Mouse (Mus musculus) intestine, embryonic 16.5 days (tissue): ENCODE data around the gene Tpk1. TPM values are rescaled to one million over a fixed set of nuclear protein-coding genes. Genes with fewer than 3 reads are reported as not detected.

Source experiments
- ATAC-seq: fragments of 200-750 bp; cut with Nextera tagmentation; 2 replicates; pipeline ENCODE4 v1.8.0; 2017; ENCODE audit warnings: moderate TSS enrichment, moderate library complexity
- H3K27ac ChIP-seq: fragments of 300-500 bp; sonication (generic); 2 replicates; pipeline ENCODE4 v1.5.1; 2014; ENCODE audit warnings: mild to moderate bottlenecking, low read length
- H3K27me3 ChIP-seq: fragments of 300-500 bp; sonication (generic); replicated peaks from 2 replicates; pipeline ENCODE4 v1.6.1; 2014; ENCODE audit warnings: low read length, control low read depth, mixed read lengths; ENCODE audit not compliant: control insufficient read depth, insufficient read depth
- H3K36me3 ChIP-seq: fragments of 300-500 bp; sonication (generic); 2 replicates; pipeline ENCODE4 v1.6.1; 2014; ENCODE audit warnings: low read length, control low read depth; ENCODE audit not compliant: control insufficient read depth, insufficient read depth
- H3K4me1 ChIP-seq: fragments of 300-500 bp; sonication (generic); 2 replicates; pipeline ENCODE4 v1.6.1; 2014; ENCODE audit warnings: low read length, control low read depth, mixed read lengths; ENCODE audit not compliant: control insufficient read depth, insufficient read depth
- H3K4me2 ChIP-seq: fragments of 300-500 bp; sonication (generic); 2 replicates; pipeline ENCODE4 v1.6.1; 2014; ENCODE audit warnings: low read depth, low read length, control low read depth
- H3K4me3 ChIP-seq: fragments of 300-500 bp; sonication (generic); 2 replicates; pipeline ENCODE4 v1.5.1; 2014; ENCODE audit warnings: mild to moderate bottlenecking, low read length
- H3K9ac ChIP-seq: fragments of 300-500 bp; sonication (generic); 2 replicates; pipeline ENCODE4 v1.6.1; 2014; ENCODE audit warnings: low read depth, low read length
- H3K9me3 ChIP-seq: fragments of 300-500 bp; sonication (generic); 2 replicates; pipeline ENCODE4 v1.6.1; 2016; ENCODE audit warnings: low read length, control low read depth; ENCODE audit not compliant: control insufficient read depth
- WGBS: fragments of 180-500 bp; shearing (Covaris S2); extraction: QIAGEN DNeasy Blood & Tissue Kit; methylation state at CpG from one replicate; pipeline ENCODE4 v1.1.7; 2014; 5-methylcytosine and 5-hydroxymethylcytosine counted together
- polyA plus RNA-seq: library from polyadenylated mRNA; unstranded; fragments of >200 nt; fragmentation: Nextera tagmentation; extraction: Ambion mirVana; gene quantifications from 2 replicates; pipeline ENCODE4 v1.2.1, GENCODE M21; 2015

Gene Tpk1
- polyA plus RNA-seq, 1 experiment from 2014 or later, result 25.7 TPM

- no peak overlapping the region for H3K4me3 ChIP-seq
- WGBS, result 91% methylated on average over 3 of the region's 3 CpGs
- H3K9ac ChIP-seq, result no peak overlapping the region
- no peak for ATAC-seq
- no peaks in the 10 kb centered on the region for H3K9me3 ChIP-seq
- no peaks in the 10 kb centered on the region; the same call in 1 of the 2 replicates for H3K4me1 ChIP-seq
- no peaks in the 10 kb centered on the region for H3K36me3 ChIP-seq
- H3K27ac ChIP-seq, result no peak overlapping the region
- H3K27me3 ChIP-seq, result no peaks in the 10 kb centered on the region
- H3K4me2 ChIP-seq, result no peak overlapping the region
Measured at GRCm38 (mm10) chr6:43363917-43364316, 302.2 kb downstream of the Tpk1 start.

- H3K27me3 ChIP-seq, result no peaks in the 10 kb centered on the region
- no peak overlapping the region for H3K9ac ChIP-seq
Measured at GRCm38 (mm10) chr6:43363291-43363820, 302.7 kb downstream of the Tpk1 start.

GRCm38 (mm10) chr6:43361248-43361647 lies 304.8 kb downstream of the Tpk1 start:
- H3K9ac ChIP-seq, result no peak overlapping the region
- no peaks in the 10 kb centered on the region for H3K9me3 ChIP-seq
- H3K4me1 ChIP-seq, result no peaks in the 10 kb centered on the region
- WGBS, result 52% methylated on average over 5 of the region's 5 CpGs
- no peak overlapping the region for H3K27ac ChIP-seq
- no peak overlapping the region for H3K4me2 ChIP-seq
- no peaks in the 10 kb centered on the region for H3K27me3 ChIP-seq
- no peak overlapping the region for H3K4me3 ChIP-seq
- no peaks in the 10 kb centered on the region for H3K36me3 ChIP-seq
- ATAC-seq, result no peak

More at GRCm38 (mm10) chr6:43363291-43363820, 302.7 kb downstream of the Tpk1 start:
- Histone ChIP-seq H3K27ac (no peak overlapping the region), H3K36me3 (no peaks in the 10 kb centered on the region), H3K9me3 (no peaks in the 10 kb centered on the region), H3K4me1 (no peaks in the 10 kb centered on the region; the same call in 1 of the 2 replicates), H3K4me3 (no peak overlapping the region), H3K4me2 (no peak overlapping the region)
- WGBS, result 84% methylated on average over 5 of the region's 5 CpGs
- no peak for ATAC-seq

DNA sequence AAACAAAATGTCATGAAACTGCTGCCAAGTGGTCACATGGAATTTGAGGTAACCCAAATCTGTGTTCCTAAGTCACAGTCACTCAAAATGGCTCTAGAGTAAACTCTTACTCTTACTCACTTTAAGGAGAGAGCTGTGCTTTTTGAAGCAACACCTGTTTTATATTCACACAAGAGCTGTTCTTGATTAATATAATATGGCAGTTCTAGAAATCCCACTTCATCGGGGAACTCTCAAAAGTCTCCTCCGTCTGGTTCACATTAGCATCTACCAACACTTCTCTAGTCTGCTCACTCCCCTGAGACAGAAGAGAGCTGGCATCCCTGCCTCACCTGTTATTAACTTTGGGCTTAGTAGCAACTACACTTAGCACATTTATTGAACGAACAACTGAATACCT lies 305.9 kb downstream of the Tpk1 start:
- Histone ChIP-seq H3K4me3 (no peak overlapping the region), H3K27me3 (no peaks in the 10 kb centered on the region), H3K9ac (no peak overlapping the region), H3K9me3 (no peaks in the 10 kb centered on the region), H3K4me1 (no peaks in the 10 kb centered on the region), H3K36me3 (no peaks in the 10 kb centered on the region), H3K27ac (no peak overlapping the region), H3K4me2 (no peak overlapping the region)
- no peak for ATAC-seq
- 87% methylated on average over 3 of the region's 3 CpGs for WGBS

- no peak for ATAC-seq
- no peak overlapping the region for H3K4me3 ChIP-seq
- H3K36me3 ChIP-seq, result no peaks in the 10 kb centered on the region
- no peaks in the 10 kb centered on the region for H3K4me1 ChIP-seq
- no peaks in the 10 kb centered on the region for H3K27me3 ChIP-seq
- H3K27ac ChIP-seq, result no peak overlapping the region
- 76% methylated on average over 9 of the region's 9 CpGs for WGBS
- no peaks in the 10 kb centered on the region for H3K9me3 ChIP-seq
- no peak overlapping the region for H3K9ac ChIP-seq
- no peak overlapping the region for H3K4me2 ChIP-seq
Measured at GRCm38 (mm10) chr6:43354562-43355241, 311.4 kb downstream of the Tpk1 start.

GRCm38 (mm10) chr6:43353446-43353845 lies 312.6 kb downstream of the Tpk1 start:
- H3K36me3 ChIP-seq, result no peaks in the 10 kb centered on the region
- no peaks in the 10 kb centered on the region for H3K27me3 ChIP-seq
- H3K4me1 ChIP-seq, result no peaks in the 10 kb centered on the region
- H3K27ac ChIP-seq, result no peak overlapping the region
- no peaks in the 10 kb centered on the region for H3K9me3 ChIP-seq
- no peak overlapping the region for H3K9ac ChIP-seq
- no peak for ATAC-seq
- H3K4me3 ChIP-seq, result no peak overlapping the region
- 92% methylated on average over 4 of the region's 4 CpGs for WGBS
- no peak overlapping the region for H3K4me2 ChIP-seq

DNA sequence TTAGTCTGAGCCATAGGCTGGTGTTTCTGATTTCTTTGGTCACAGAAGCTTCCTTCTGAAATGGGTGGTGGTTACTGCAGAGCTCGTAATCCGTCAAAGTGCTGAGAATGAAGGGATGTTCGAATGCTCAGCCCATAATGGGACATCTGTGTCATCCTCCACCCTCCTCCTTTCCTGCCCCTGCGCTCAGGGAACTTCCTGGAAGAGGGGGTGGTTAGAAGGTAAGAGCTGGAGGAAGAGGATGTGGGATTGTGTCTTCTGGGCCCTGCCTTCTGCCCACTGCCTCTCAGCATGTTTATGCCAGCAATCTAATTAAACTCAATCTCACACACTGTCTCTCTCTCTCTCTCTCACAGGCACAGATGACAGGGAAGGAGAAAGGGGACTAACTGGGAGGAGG lies 317.0 kb downstream of the Tpk1 start:
- H3K9me3 ChIP-seq, result no peaks in the 10 kb centered on the region
- 59% methylated on average over 4 of the region's 4 CpGs for WGBS
- H3K27ac ChIP-seq, result no peak overlapping the region
- no peak overlapping the region for H3K4me3 ChIP-seq
- no peaks in the 10 kb centered on the region for H3K4me1 ChIP-seq
- no peaks in the 10 kb centered on the region for H3K36me3 ChIP-seq
- no peaks in the 10 kb centered on the region for H3K27me3 ChIP-seq
- ATAC-seq, result no peak
- no peak overlapping the region for H3K4me2 ChIP-seq
- no peak overlapping the region for H3K9ac ChIP-seq

GRCm38 (mm10) chr6:43347637-43348036 lies 318.4 kb downstream of the Tpk1 start:
- Histone ChIP-seq H3K27ac (no peak overlapping the region), H3K9me3 (no peaks in the 10 kb centered on the region), H3K4me3 (no peak overlapping the region), H3K27me3 (no peaks in the 10 kb centered on the region), H3K36me3 (no peaks in the 10 kb centered on the region), H3K9ac (no peak overlapping the region), H3K4me2 (no peak overlapping the region), H3K4me1 (no peaks in the 10 kb centered on the region)
- WGBS, result 98% methylated on average over 1 of the region's 1 CpGs
- ATAC-seq, result no peak

DNA sequence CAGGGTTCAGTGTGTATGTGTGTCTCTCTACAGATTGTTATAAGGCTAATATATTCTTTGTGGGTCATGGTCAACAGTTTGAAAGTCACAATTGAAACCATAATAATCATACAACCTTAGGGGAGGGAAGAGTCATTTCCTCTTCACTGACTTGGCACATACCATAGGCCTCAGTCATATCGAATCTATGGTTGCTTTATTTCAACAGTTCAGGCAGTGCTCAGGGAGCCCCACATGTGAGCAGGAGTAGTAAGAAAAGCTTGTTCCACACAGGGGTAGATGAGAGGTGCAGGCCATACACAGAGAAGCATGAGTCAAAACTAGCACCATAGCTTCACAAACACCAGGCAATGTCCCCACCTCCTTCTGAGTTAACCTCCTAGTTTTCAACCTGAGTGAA lies 323.1 kb downstream of the Tpk1 start:
- no peak for ATAC-seq
- no peaks in the 10 kb centered on the region for H3K4me1 ChIP-seq
- WGBS, result 68% methylated on average over 1 of the region's 1 CpGs

DNA sequence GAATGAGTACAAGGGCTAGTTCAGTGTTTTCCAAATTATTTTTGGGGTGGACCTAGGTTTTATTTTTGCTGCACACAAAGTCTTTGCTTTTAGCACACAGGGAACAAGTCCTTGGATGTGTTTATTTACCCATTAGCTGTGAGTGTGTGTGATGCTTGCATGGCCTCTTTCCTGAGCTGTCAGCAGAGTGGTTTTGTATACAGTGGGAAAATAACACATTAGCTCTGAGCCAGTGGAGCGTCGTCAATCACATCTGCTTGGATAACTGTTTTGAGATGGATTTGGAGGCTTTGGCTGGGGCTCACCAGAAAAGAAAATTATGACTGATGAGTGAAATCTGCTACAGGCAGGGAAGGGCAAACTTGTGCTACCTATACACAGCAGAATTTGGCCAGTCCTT lies 323.7 kb downstream of the Tpk1 start:
- no peak overlapping the region for H3K9ac ChIP-seq
- ATAC-seq, result no peak
- no peak overlapping the region for H3K4me2 ChIP-seq
- no peaks in the 10 kb centered on the region for H3K27me3 ChIP-seq
- H3K9me3 ChIP-seq, result no peaks in the 10 kb centered on the region
- H3K36me3 ChIP-seq, result no peaks in the 10 kb centered on the region
- H3K4me1 ChIP-seq, result no peaks in the 10 kb centered on the region
- 55% methylated on average over 2 of the region's 2 CpGs for WGBS
- no peak overlapping the region for H3K4me3 ChIP-seq
- H3K27ac ChIP-seq, result no peak overlapping the region

More for the DNA sequence above, 323.1 kb downstream of the Tpk1 start:
- Histone ChIP-seq H3K9ac (no peak overlapping the region), H3K27ac (no peak overlapping the region), H3K27me3 (no peaks in the 10 kb centered on the region), H3K4me2 (no peak overlapping the region), H3K4me3 (no peak overlapping the region), H3K36me3 (no peaks in the 10 kb centered on the region), H3K9me3 (no peaks in the 10 kb centered on the region)
